Mouse (Mus musculus): ENCODE data around the gene Nrxn3. TPM values are rescaled to one million over a fixed set of nuclear protein-coding genes. Genes with fewer than 3 reads are reported as not detected.

The Nrxn3 gene
- polyA plus RNA-seq (2012; rRNA removed) = 0.05 and 0.47 TPM in 2 replicates

- Histone ChIP-seq H3K4me3 (ENCODE audit: low read depth, low read length) (no peak within 1 kb of the TSS), H3K27me3 (ENCODE audit: control insufficient read depth, insufficient read depth, low read length) (no peaks in the 10 kb centered on the region), H3K27ac (ENCODE audit: insufficient read depth, low read depth, low read length) (no peak within 1 kb of the TSS), H3K36me3 (ENCODE audit: control insufficient read depth, insufficient read depth, low read length) (no peaks in the 10 kb centered on the region), H3K4me1 (ENCODE audit: control insufficient read depth, insufficient read depth, insufficient read length, low read length) (no peaks in the 10 kb centered on the region)
- 4% methylated on average over 9 of the region's 9 CpGs for WGBS
- TF ChIP-seq POLR2A (IDR thresholded peaks at IDR 0.05; ENCODE audit: low read depth, low read length) = no peak
- TF ChIP-seq CTCF (IDR thresholded peaks at IDR 0.05; ENCODE audit: extremely low read depth, insufficient read length, insufficient replicate concordance, low read depth, low read length) = no peak
Observed at GRCm38 (mm10) chr12:88722691-88723070, at the start of gene Nrxn3. Gene Nrxn3, plus strand, starts transcription at chr12:88722876.

GRCm38 (mm10) chr12:88704159-88704846, 18.4 kb upstream of the Nrxn3 start:
- Histone ChIP-seq H3K4me1 (ENCODE audit: control insufficient read depth, insufficient read depth, insufficient read length, low read length) (no peaks in the 10 kb centered on the region), H3K27ac (ENCODE audit: insufficient read depth, low read depth, low read length) (no peak overlapping the region), H3K27me3 (ENCODE audit: control insufficient read depth, insufficient read depth, low read length) (no peaks in the 10 kb centered on the region), H3K36me3 (ENCODE audit: control insufficient read depth, insufficient read depth, low read length) (no peaks in the 10 kb centered on the region), H3K4me3 (ENCODE audit: low read depth, low read length) (no peak overlapping the region)
- TF ChIP-seq CTCF (IDR thresholded peaks at IDR 0.05; ENCODE audit: extremely low read depth, insufficient read length, insufficient replicate concordance, low read depth, low read length) (no peak), POLR2A (IDR thresholded peaks at IDR 0.05; ENCODE audit: low read depth, low read length) (no peak)
- 64% methylated on average over 10 of the region's 10 CpGs for WGBS

- Histone ChIP-seq H3K4me1 (ENCODE audit: control insufficient read depth, insufficient read depth, insufficient read length, low read length) (no peaks in the 10 kb centered on the region), H3K36me3 (ENCODE audit: control insufficient read depth, insufficient read depth, low read length) (no peaks in the 10 kb centered on the region), H3K27me3 (ENCODE audit: control insufficient read depth, insufficient read depth, low read length) (no peaks in the 10 kb centered on the region), H3K27ac (ENCODE audit: insufficient read depth, low read depth, low read length) (no peak overlapping the region), H3K4me3 (ENCODE audit: low read depth, low read length) (no peak overlapping the region)
- TF ChIP-seq POLR2A (IDR thresholded peaks at IDR 0.05; ENCODE audit: low read depth, low read length) = no peak
- no peak for TF ChIP-seq CTCF (IDR thresholded peaks at IDR 0.05; ENCODE audit: extremely low read depth, insufficient read length, insufficient replicate concordance, low read depth, low read length)
- whole genome bisulfite sequencing = 64% methylated on average over 3 of the region's 3 CpGs
Observed at GRCm38 (mm10) chr12:88705959-88706358, 16.7 kb upstream of the Nrxn3 start.

GRCm38 (mm10) chr12:88707786-88708185, 14.9 kb upstream of the Nrxn3 start:
- H3K27me3 ChIP-seq (ENCODE audit: control insufficient read depth, insufficient read depth, low read length) = no peaks in the 10 kb centered on the region
- H3K4me3 ChIP-seq (ENCODE audit: low read depth, low read length) = no peak overlapping the region
- H3K36me3 ChIP-seq (ENCODE audit: control insufficient read depth, insufficient read depth, low read length) = no peaks in the 10 kb centered on the region
- WGBS = 78% methylated on average over 3 of the region's 3 CpGs
- TF ChIP-seq POLR2A (IDR thresholded peaks at IDR 0.05; ENCODE audit: low read depth, low read length) (no peak), CTCF (IDR thresholded peaks at IDR 0.05; ENCODE audit: extremely low read depth, insufficient read length, insufficient replicate concordance, low read depth, low read length) (no peak)
- H3K27ac ChIP-seq (ENCODE audit: insufficient read depth, low read depth, low read length) = no peak overlapping the region
- H3K4me1 ChIP-seq (ENCODE audit: control insufficient read depth, insufficient read depth, insufficient read length, low read length) = no peaks in the 10 kb centered on the region

GRCm38 (mm10) chr12:88709223-88709622, 13.5 kb upstream of the Nrxn3 start:
- no peak for TF ChIP-seq CTCF (IDR thresholded peaks at IDR 0.05; ENCODE audit: extremely low read depth, insufficient read length, insufficient replicate concordance, low read depth, low read length)
- no peak for TF ChIP-seq POLR2A (IDR thresholded peaks at IDR 0.05; ENCODE audit: low read depth, low read length)
- H3K4me3 ChIP-seq (ENCODE audit: low read depth, low read length) = no peak overlapping the region
- H3K27ac ChIP-seq (ENCODE audit: insufficient read depth, low read depth, low read length) = no peak overlapping the region
- WGBS = 14% methylated on average over 11 of the region's 11 CpGs
- H3K27me3 ChIP-seq (ENCODE audit: control insufficient read depth, insufficient read depth, low read length) = no peaks in the 10 kb centered on the region
- no peaks in the 10 kb centered on the region for H3K4me1 ChIP-seq (ENCODE audit: control insufficient read depth, insufficient read depth, insufficient read length, low read length)
- H3K36me3 ChIP-seq (ENCODE audit: control insufficient read depth, insufficient read depth, low read length) = no peaks in the 10 kb centered on the region

- H3K36me3 ChIP-seq (ENCODE audit: control insufficient read depth, insufficient read depth, low read length) = no peaks in the 10 kb centered on the region
- no peaks in the 10 kb centered on the region for H3K27me3 ChIP-seq (ENCODE audit: control insufficient read depth, insufficient read depth, low read length)
- no peak overlapping the region for H3K27ac ChIP-seq (ENCODE audit: insufficient read depth, low read depth, low read length)
- no peak for TF ChIP-seq CTCF (IDR thresholded peaks at IDR 0.05; ENCODE audit: extremely low read depth, insufficient read length, insufficient replicate concordance, low read depth, low read length)
- no peak for TF ChIP-seq POLR2A (IDR thresholded peaks at IDR 0.05; ENCODE audit: low read depth, low read length)
- H3K4me1 ChIP-seq (ENCODE audit: control insufficient read depth, insufficient read depth, insufficient read length, low read length) = no peaks in the 10 kb centered on the region
- no peak overlapping the region for H3K4me3 ChIP-seq (ENCODE audit: low read depth, low read length)
- WGBS = 59% methylated on average over 4 of the region's 4 CpGs
Observed at GRCm38 (mm10) chr12:88713456-88713855, 9.2 kb upstream of the Nrxn3 start.

GRCm38 (mm10) chr12:88722031-88722690, 515 bp upstream of the Nrxn3 start:
- Histone ChIP-seq H3K36me3 (ENCODE audit: control insufficient read depth, insufficient read depth, low read length) (no peaks in the 10 kb centered on the region), H3K4me3 (ENCODE audit: low read depth, low read length) (no peak overlapping the region), H3K27ac (ENCODE audit: insufficient read depth, low read depth, low read length) (no peak overlapping the region), H3K27me3 (ENCODE audit: control insufficient read depth, insufficient read depth, low read length) (no peaks in the 10 kb centered on the region), H3K4me1 (ENCODE audit: control insufficient read depth, insufficient read depth, insufficient read length, low read length) (no peaks in the 10 kb centered on the region)
- TF ChIP-seq POLR2A (IDR thresholded peaks at IDR 0.05; ENCODE audit: low read depth, low read length) = no peak
- no peak for TF ChIP-seq CTCF (IDR thresholded peaks at IDR 0.05; ENCODE audit: extremely low read depth, insufficient read length, insufficient replicate concordance, low read depth, low read length)
- WGBS = 31% methylated on average over 3 of the region's 3 CpGs
